Mouse (Mus musculus) stomach, embryonic 15.5 days (tissue): ENCODE results near the gene Car10. TPM values are rescaled to one million over a fixed set of nuclear protein-coding genes. Genes with fewer than 3 reads are reported as not detected.

ENCODE experiments used
- ATAC-seq: fragments of 200-750 bp; cut with Nextera tagmentation; 2 replicates; pipeline ENCODE4 v1.8.0; 2017; ENCODE audit warnings: low read depth, moderate number of reproducible peaks, moderate TSS enrichment; ENCODE audit not compliant: insufficient read depth, low FRiP score
- H3K27ac ChIP-seq: fragments of 300-500 bp; sonication (generic); 2 replicates; pipeline ENCODE4 v1.5.1; 2015; ENCODE audit warnings: mild to moderate bottlenecking, inconsistent platforms
- H3K27me3 ChIP-seq: fragments of 300-500 bp; sonication (generic); replicated peaks from 2 replicates; pipeline ENCODE4 v1.6.1; 2015; ENCODE audit warnings: inconsistent platforms
- H3K36me3 ChIP-seq: fragments of 300-500 bp; sonication (generic); 2 replicates; pipeline ENCODE4 v1.6.1; 2015; ENCODE audit warnings: inconsistent platforms
- H3K4me1 ChIP-seq: fragments of 300-500 bp; sonication (generic); 2 replicates; pipeline ENCODE4 v1.6.1; 2015; ENCODE audit warnings: inconsistent platforms
- H3K4me2 ChIP-seq: fragments of 300-500 bp; sonication (generic); 2 replicates; pipeline ENCODE4 v1.6.1; 2015; ENCODE audit warnings: mild to moderate bottlenecking, inconsistent platforms
- H3K4me3 ChIP-seq: fragments of 300-500 bp; sonication (generic); replicated peaks from 2 replicates; pipeline ENCODE4 v1.5.1; 2015; ENCODE audit warnings: inconsistent platforms
- H3K9ac ChIP-seq: fragments of 300-500 bp; sonication (generic); 2 replicates; pipeline ENCODE4 v1.6.1; 2015; ENCODE audit warnings: inconsistent platforms
- H3K9me3 ChIP-seq: fragments of 300-500 bp; sonication (generic); 2 replicates; pipeline ENCODE4 v1.6.1; 2016; ENCODE audit warnings: inconsistent platforms
- WGBS: fragments of 180-500 bp; shearing (Covaris S2); methylation state at CpG from one replicate; pipeline ENCODE4 v1.1.7; 2015; 5-methylcytosine and 5-hydroxymethylcytosine counted together
- polyA plus RNA-seq: library from polyadenylated mRNA; unstranded; fragments of >200 nt; fragmentation: Nextera tagmentation; extraction: Ambion mirVana; gene quantifications from 2 replicates; pipeline ENCODE4 v1.2.1, GENCODE M21; 2015

Car10 gene
- polyA plus RNA-seq, 1 experiment from 2014 or later = 0.40 TPM

DNA sequence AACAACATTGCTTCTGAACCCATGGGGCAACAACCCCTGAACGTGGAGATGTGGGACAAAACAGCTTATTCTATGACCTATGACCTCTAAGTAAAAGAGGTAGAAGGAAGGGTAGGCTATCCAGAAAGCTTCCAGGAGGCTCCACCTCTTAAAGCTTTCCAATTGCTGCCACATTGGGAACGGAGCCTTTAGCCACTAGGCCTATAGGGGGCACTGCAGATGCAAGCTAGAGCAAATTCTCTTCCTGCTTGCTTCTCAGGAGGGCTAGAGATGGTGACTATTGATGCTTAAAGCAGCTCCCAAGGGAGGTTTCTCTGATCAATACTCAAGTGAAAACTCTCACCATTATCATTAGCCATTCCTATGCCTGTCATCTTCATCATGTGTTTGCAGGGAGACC lies 416.6 kb downstream of the Car10 start:
- Histone ChIP-seq H3K36me3 (no peaks in the 10 kb centered on the region), H3K9ac (no peak overlapping the region), H3K4me2 (no peak overlapping the region), H3K9me3 (no peaks in the 10 kb centered on the region), H3K27me3 (no peaks in the 10 kb centered on the region), H3K27ac (no peak overlapping the region), H3K4me3 (no peak overlapping the region), H3K4me1 (no peaks in the 10 kb centered on the region)
- no peak for ATAC-seq
- WGBS = 29% methylated on average over 2 of the region's 2 CpGs

DNA sequence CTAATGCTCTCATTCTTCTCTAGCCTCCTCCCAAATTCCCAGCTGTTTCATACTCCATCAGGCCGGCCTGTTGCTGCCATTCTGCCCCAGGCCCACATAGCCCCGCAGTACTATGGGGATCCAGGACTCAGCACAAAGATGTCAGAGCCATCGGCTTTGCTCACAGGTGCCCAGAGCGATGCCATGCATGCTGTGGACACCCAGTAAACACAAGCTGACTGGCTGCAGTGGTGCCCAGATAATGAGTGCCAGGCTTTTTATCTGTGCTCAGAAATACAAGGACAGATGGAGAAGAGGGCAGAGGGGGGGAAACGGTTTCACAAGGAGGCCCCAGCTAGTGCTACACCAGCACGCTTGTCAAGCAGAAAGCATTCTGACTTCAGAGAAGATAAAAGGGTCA lies 417.7 kb downstream of the Car10 start:
- H3K4me2 ChIP-seq = no peak overlapping the region
- no peak overlapping the region for H3K27ac ChIP-seq
- no peak for ATAC-seq
- no peaks in the 10 kb centered on the region for H3K36me3 ChIP-seq
- H3K4me3 ChIP-seq = no peak overlapping the region
- H3K4me1 ChIP-seq = no peaks in the 10 kb centered on the region
- no peaks in the 10 kb centered on the region for H3K9me3 ChIP-seq
- H3K9ac ChIP-seq = no peak overlapping the region
- H3K27me3 ChIP-seq = no peaks in the 10 kb centered on the region
- WGBS = 87% methylated on average over 6 of the region's 6 CpGs

DNA sequence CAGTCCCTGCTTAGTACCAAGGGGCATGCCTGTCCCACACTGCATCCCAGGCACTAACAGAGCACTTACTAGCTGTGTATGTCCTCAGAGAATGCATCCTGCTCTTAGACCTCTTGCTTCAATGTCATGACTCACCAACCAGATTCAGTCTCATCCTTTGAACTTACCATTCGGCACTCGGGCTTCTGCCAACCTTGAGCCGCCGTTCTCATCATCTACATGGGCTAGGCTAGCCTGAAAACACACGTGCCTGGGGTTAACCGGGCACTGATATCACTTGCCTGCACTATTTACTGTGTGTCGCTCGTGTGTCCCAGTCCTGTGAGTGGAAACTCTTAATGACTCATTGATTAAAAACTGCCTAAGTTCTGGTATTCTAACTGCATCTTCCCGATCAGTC lies 418.4 kb downstream of the Car10 start:
- Histone ChIP-seq H3K36me3 (no peaks in the 10 kb centered on the region), H3K4me2 (no peak overlapping the region), H3K4me3 (no peak overlapping the region), H3K9ac (no peak overlapping the region), H3K27me3 (no peaks in the 10 kb centered on the region), H3K27ac (no peak overlapping the region), H3K9me3 (no peaks in the 10 kb centered on the region), H3K4me1 (no peaks in the 10 kb centered on the region)
- ATAC-seq = no peak
- WGBS = 82% methylated on average over 9 of the region's 9 CpGs

DNA sequence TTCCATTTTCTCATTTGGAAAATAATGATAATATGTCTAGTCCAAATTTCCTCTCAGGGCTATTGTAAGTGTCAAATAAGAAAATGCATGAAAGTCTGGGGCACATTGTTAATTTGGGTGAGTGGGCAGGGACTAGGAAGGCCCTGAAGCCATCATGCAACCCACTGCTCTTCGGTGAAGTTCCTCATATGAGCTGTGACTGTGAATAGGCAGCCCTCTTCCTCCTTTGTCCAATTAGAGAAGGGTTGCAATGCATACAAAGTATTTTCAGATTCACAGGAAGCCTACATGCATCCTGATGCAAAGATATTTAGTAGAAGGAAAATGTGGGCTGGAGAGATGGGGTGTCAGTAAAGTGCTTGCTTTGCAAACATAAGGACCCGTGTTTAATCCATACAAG lies 419.1 kb downstream of the Car10 start:
- H3K9ac ChIP-seq = no peak overlapping the region
- no peak overlapping the region for H3K4me2 ChIP-seq
- H3K36me3 ChIP-seq = no peaks in the 10 kb centered on the region
- H3K27me3 ChIP-seq = no peaks in the 10 kb centered on the region
- no peak overlapping the region for H3K4me3 ChIP-seq
- no peaks in the 10 kb centered on the region for H3K9me3 ChIP-seq
- H3K27ac ChIP-seq = no peak overlapping the region
- WGBS = 66% methylated on average over 2 of the region's 2 CpGs
- H3K4me1 ChIP-seq = no peaks in the 10 kb centered on the region
- no peak for ATAC-seq

DNA sequence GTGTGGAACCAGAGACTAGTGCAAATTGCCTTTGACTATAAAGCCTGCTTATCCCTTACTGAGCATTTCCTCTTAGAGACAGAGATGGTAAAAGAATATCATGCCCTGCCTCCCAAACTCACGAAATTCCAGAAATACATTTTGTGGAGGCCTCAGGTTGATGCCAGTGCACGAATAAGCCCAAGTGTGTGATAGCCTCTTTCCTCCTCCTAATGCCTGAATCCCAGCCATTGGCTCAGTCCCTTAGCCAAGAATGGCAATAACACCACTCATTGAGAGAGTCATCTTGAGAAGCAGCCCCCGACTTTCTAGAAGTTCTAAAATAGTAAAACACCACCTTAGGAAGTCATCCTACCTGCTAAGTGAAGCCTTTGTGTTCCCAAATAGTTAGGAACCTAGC lies 424.7 kb downstream of the Car10 start:
- Histone ChIP-seq H3K36me3 (no peaks in the 10 kb centered on the region), H3K4me1 (no peaks in the 10 kb centered on the region), H3K9ac (no peak overlapping the region), H3K4me3 (no peak overlapping the region), H3K4me2 (no peak overlapping the region), H3K9me3 (no peaks in the 10 kb centered on the region), H3K27me3 (no peaks in the 10 kb centered on the region), H3K27ac (no peak overlapping the region)
- 80% methylated on average over 3 of the region's 3 CpGs for WGBS
- ATAC-seq = no peak

DNA sequence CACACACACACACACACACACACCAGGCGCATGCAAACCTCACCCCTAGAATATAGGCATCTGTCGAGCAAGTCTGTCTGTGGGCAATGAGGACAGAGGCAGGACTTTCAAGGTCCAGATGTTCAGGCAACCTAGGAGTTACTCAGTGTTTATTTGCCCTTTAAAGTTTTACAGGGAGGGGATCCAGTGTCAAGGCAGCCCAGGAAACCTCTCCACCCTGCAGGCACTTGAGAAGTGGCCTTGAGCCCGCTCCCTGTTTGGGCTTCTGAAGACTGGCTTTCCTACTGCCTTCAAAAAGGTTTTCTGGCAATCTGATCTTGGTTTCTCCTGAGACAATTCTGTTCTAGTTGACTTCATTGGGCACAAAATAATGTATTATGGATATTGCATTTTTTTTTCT lies 428.1 kb downstream of the Car10 start:
- 82% methylated on average over 3 of the region's 3 CpGs for WGBS
- no peak for ATAC-seq

DNA sequence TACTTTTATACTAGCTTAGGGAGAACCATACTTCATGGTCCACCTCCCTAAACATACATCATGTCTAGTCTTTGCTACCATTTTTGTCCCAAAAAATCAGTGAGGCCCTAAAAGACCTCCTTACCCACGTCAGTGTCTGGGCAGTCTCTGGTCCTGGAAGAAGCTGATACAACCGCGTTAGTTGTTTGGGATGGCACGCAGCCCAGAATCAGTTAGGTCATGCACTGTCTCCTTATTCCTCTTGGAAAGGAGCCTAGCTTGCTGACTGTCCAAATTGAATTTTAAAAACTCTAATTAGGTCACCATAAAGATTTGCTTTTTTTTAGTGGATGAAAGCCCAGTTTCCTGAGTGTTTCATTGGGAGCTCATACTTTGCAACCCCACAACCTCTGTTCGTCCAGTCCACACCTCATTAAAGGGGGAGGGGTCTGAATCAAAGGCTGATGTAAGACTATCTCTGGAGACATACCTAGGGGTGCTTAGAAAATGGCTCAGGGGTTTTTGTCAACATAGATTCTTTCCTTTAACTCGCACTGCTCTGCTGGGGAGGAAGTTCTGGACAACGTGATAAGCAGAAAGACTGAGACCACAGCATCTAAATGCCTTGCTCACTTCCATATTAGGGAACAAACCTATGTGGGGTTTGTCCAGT lies 433.3 kb downstream of the Car10 start:
- no peaks in the 10 kb centered on the region for H3K27me3 ChIP-seq
- H3K4me3 ChIP-seq = no peak overlapping the region
- no peaks in the 10 kb centered on the region for H3K9me3 ChIP-seq
- no peak overlapping the region for H3K27ac ChIP-seq
- 42% methylated on average over 7 of the region's 7 CpGs for WGBS
- no peak overlapping the region for H3K4me2 ChIP-seq
- H3K9ac ChIP-seq = no peak overlapping the region
- H3K4me1 ChIP-seq = no peaks in the 10 kb centered on the region
- ATAC-seq = peak; percentile 50; the same call in 1 of the 2 replicates
- H3K36me3 ChIP-seq = no peaks in the 10 kb centered on the region

More for the DNA sequence above, 428.1 kb downstream of the Car10 start:
- Histone ChIP-seq H3K4me1 (no peaks in the 10 kb centered on the region), H3K9ac (no peak overlapping the region), H3K27ac (no peak overlapping the region), H3K4me3 (no peak overlapping the region), H3K27me3 (no peaks in the 10 kb centered on the region), H3K36me3 (no peaks in the 10 kb centered on the region), H3K4me2 (no peak overlapping the region), H3K9me3 (no peaks in the 10 kb centered on the region)

DNA sequence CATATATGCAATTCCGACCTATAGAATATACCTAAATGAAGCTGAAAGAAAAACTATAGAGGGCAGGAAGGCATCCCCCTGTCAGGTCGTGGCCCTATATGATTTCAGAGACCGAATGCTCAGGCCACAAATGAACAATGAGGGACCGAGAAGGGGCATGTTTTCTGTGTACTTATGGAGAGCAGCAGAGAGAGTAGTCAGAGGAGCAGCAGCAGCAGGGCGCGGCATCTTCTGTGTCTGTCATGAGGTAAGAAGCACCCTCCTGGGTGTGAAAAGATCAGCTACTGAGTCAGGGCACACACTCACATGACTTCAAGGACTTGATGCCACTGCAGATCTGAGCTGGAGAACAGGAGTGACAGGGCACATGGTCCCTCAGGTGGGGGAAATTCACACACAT lies 438.4 kb downstream of the Car10 start:
- Histone ChIP-seq H3K27ac (no peak overlapping the region), H3K9ac (no peak overlapping the region), H3K9me3 (no peaks in the 10 kb centered on the region), H3K4me1 (no peaks in the 10 kb centered on the region), H3K27me3 (no peaks in the 10 kb centered on the region), H3K36me3 (no peaks in the 10 kb centered on the region), H3K4me2 (no peak overlapping the region), H3K4me3 (no peak overlapping the region)
- no peak for ATAC-seq
- 76% methylated on average over 6 of the region's 6 CpGs for WGBS

DNA sequence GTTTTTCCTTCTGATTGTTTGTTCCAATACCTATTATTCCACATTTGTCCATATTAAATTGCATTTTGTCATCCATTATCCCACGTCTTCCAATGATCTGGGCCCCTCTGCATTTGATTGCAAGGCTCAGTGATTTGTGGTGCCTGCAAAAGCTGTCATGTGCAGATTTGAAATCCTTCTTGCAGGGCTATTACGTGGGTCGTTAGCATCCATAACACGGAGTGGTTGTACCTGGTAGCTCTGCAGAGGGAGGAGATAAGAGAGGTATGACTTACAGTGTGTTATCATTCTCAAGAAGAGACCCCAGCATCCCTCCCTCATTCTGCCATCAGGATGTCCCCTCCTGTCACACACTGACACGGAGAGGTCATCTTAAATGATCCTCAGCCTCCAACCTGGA lies 451.1 kb downstream of the Car10 start:
- H3K4me2 ChIP-seq = no peak overlapping the region
- ATAC-seq = no peak
- H3K36me3 ChIP-seq = no peaks in the 10 kb centered on the region
- 49% methylated on average over 5 of the region's 5 CpGs for WGBS
- H3K4me1 ChIP-seq = no peaks in the 10 kb centered on the region
- no peak overlapping the region for H3K9ac ChIP-seq
- H3K4me3 ChIP-seq = no peak overlapping the region
- H3K9me3 ChIP-seq = no peaks in the 10 kb centered on the region
- no peak overlapping the region for H3K27ac ChIP-seq
- no peaks in the 10 kb centered on the region for H3K27me3 ChIP-seq

DNA sequence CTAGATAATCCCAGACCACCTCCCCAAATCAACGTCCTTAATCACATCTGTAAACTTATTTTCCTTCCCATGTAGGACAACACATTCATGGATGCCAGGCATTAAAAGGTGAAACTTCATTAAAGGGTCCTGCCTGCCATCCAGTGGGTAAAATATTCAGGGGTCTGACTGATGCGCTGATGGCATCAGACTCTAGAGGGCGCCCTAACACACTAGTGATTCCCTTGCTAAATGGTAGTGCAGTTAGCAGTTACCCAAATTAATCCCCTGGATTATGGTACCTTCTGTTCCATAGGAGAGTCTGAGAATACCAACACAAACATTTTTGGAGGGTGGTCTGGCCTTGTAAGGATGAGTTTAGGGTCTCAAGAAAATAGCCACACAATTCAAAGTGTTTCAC lies 453.1 kb downstream of the Car10 start:
- Histone ChIP-seq H3K9ac (no peak overlapping the region), H3K27me3 (no peaks in the 10 kb centered on the region), H3K4me2 (no peak overlapping the region), H3K4me3 (no peak overlapping the region), H3K9me3 (no peaks in the 10 kb centered on the region), H3K36me3 (no peaks in the 10 kb centered on the region), H3K4me1 (no peaks in the 10 kb centered on the region), H3K27ac (no peak overlapping the region)
- 7% methylated on average over 3 of the region's 3 CpGs for WGBS
- no peak for ATAC-seq

DNA sequence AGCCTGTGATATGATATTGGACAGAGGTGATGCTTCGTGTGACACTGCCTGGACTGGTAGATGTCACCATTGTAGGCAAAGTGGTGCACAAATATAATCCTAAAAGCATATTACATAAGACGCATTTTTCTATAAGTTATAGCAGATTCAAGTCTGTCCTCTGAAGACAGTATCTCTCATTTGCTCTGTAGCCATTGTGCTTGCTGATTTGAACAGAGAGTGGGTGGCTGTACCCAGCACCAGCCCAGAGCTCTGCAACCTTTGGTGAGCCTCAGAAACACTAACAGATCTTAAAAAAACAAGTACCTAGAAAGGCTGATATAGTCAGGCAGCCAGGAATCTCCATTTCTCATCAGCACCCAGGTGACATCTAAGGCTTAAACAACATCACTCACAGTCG lies 461.3 kb downstream of the Car10 start:
- H3K9me3 ChIP-seq = no peaks in the 10 kb centered on the region
- 72% methylated on average over 3 of the region's 3 CpGs for WGBS
- H3K9ac ChIP-seq = no peak overlapping the region
- ATAC-seq = no peak
- H3K4me1 ChIP-seq = no peaks in the 10 kb centered on the region
- no peak overlapping the region for H3K4me2 ChIP-seq
- H3K36me3 ChIP-seq = no peaks in the 10 kb centered on the region
- H3K4me3 ChIP-seq = no peak overlapping the region
- no peaks in the 10 kb centered on the region for H3K27me3 ChIP-seq
- no peak overlapping the region for H3K27ac ChIP-seq

DNA sequence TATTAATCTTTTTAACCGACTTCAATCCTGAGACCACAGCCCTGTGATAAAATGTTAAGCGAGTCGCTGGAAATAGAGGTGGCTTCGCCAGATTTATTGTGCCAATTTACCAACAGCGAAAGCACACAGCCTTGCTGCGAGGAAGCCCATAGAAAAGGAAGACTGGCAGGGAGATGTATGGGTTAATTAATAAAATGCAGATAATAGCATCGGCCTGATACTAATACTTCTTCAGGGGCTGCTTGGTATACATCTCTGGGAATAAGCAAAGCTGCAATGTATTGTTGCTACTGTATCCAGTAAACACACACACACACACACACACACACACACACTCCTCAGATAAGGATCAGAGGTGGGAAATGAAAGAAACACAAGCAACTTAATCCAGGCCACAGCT lies 462.7 kb downstream of the Car10 start:
- Histone ChIP-seq H3K4me2 (no peak overlapping the region), H3K4me3 (no peak overlapping the region), H3K27ac (no peak overlapping the region), H3K36me3 (no peaks in the 10 kb centered on the region), H3K27me3 (no peaks in the 10 kb centered on the region), H3K9me3 (no peaks in the 10 kb centered on the region), H3K9ac (no peak overlapping the region), H3K4me1 (no peaks in the 10 kb centered on the region)
- 74% methylated on average over 7 of the region's 7 CpGs for WGBS
- no peak for ATAC-seq

DNA sequence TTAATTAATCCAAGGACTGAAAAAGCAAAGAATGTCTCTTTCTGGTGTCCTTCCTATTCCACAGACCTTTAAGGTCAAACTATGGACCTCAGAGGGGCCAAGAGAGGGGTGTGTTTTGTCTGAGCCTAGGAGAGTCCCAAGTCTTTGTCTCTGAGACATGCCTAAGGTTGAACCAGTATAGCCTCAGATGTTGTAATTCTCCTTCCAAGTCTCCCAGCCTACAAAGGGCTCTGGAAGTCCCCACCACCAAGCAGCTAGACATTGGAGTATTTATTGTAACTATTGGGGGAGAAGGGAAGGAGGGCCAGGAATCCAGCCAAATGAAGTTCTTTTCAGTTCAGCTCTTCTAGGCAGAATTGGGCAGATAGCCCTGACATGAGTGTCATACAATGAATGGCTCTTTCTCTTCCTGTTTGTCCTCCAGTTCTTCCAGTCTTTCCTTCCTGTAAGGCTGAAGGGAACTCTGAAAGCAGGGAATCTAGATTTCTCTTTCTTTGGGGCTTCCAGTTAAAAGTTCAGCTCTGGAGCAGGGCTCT lies 464.6 kb downstream of the Car10 start:
- Histone ChIP-seq H3K36me3 (no peaks in the 10 kb centered on the region), H3K27ac (no peak overlapping the region), H3K4me3 (no peak overlapping the region), H3K4me2 (no peak overlapping the region), H3K9ac (no peak overlapping the region), H3K4me1 (no peaks in the 10 kb centered on the region), H3K9me3 (no peaks in the 10 kb centered on the region), H3K27me3 (no peaks in the 10 kb centered on the region)
- ATAC-seq = no peak
